Mouse (Mus musculus): ENCODE results near the gene Diras1.

The Diras1 gene

GRCm38 (mm10) chr10:81033586-81033985, 8.1 kb upstream of the Diras1 start:
- no peak for ATAC-seq (ENCODE audit: insufficient number of reproducible peaks, low FRiP score, low TSS enrichment)

GRCm38 (mm10) chr10:81029031-81029430, 3.6 kb upstream of the Diras1 start:
- ATAC-seq (ENCODE audit: insufficient number of reproducible peaks, low FRiP score, low TSS enrichment), result no peak

- no peak for ATAC-seq (ENCODE audit: insufficient number of reproducible peaks, low FRiP score, low TSS enrichment)
Measured at GRCm38 (mm10) chr10:81028219-81028618, 2.8 kb upstream of the Diras1 start.

GRCm38 (mm10) chr10:81027331-81027730, 1.9 kb upstream of the Diras1 start:
- peak; percentile 73 for ATAC-seq (ENCODE audit: insufficient number of reproducible peaks, low FRiP score, low TSS enrichment)

GRCm38 (mm10) chr10:81026857-81027256, 1.4 kb upstream of the Diras1 start:
- ATAC-seq (ENCODE audit: insufficient number of reproducible peaks, low FRiP score, low TSS enrichment), result no peak

GRCm38 (mm10) chr10:81025047-81025621, 328 bp downstream of the Diras1 start:
- ATAC-seq (ENCODE audit: insufficient number of reproducible peaks, low FRiP score, low TSS enrichment), result 0 out of 2 replicates have a peak, but pooled peaks have one; percentile 6

- ATAC-seq (ENCODE audit: insufficient number of reproducible peaks, low FRiP score, low TSS enrichment), result no peak
Measured at GRCm38 (mm10) chr10:81024346-81024937, 1.0 kb downstream of the Diras1 start.

- ATAC-seq (ENCODE audit: insufficient number of reproducible peaks, low FRiP score, low TSS enrichment), result no peak
Measured at GRCm38 (mm10) chr10:81022744-81023143, 2.7 kb downstream of the Diras1 start.

- no peak for ATAC-seq (ENCODE audit: insufficient number of reproducible peaks, low FRiP score, low TSS enrichment)
Measured at GRCm38 (mm10) chr10:81021547-81022110, 3.8 kb downstream of the Diras1 start.

GRCm38 (mm10) chr10:81020207-81020606, 5.3 kb downstream of the Diras1 start:
- ATAC-seq (ENCODE audit: insufficient number of reproducible peaks, low FRiP score, low TSS enrichment), result no peak

GRCm38 (mm10) chr10:81019687-81020086, 5.8 kb downstream of the Diras1 start:
- ATAC-seq (ENCODE audit: insufficient number of reproducible peaks, low FRiP score, low TSS enrichment), result no peak

- ATAC-seq (ENCODE audit: insufficient number of reproducible peaks, low FRiP score, low TSS enrichment), result no peak
Measured at GRCm38 (mm10) chr10:81018326-81018725, 7.1 kb downstream of the Diras1 start.

- ATAC-seq (ENCODE audit: insufficient number of reproducible peaks, low FRiP score, low TSS enrichment), result no peak
Measured at GRCm38 (mm10) chr10:81016645-81017044, 8.8 kb downstream of the Diras1 start.

- no peak for ATAC-seq (ENCODE audit: insufficient number of reproducible peaks, low FRiP score, low TSS enrichment)
Measured at GRCm38 (mm10) chr10:81015666-81016065, 9.8 kb downstream of the Diras1 start.

- ATAC-seq (ENCODE audit: insufficient number of reproducible peaks, low FRiP score, low TSS enrichment), result peak; percentile 89
Measured at GRCm38 (mm10) chr10:81014393-81015384, 10.8 kb downstream of the Diras1 start, which contains the start of gene Gng7. Gene Gng7 (minus strand): TSS chr10:81014945.

GRCm38 (mm10) chr10:81010851-81011250, 14.6 kb downstream of the Diras1 start:
- no peak for ATAC-seq (ENCODE audit: insufficient number of reproducible peaks, low FRiP score, low TSS enrichment)

- no peak for ATAC-seq (ENCODE audit: insufficient number of reproducible peaks, low FRiP score, low TSS enrichment)
Measured at GRCm38 (mm10) chr10:81007240-81007639, 18.2 kb downstream of the Diras1 start.

- ATAC-seq (ENCODE audit: insufficient number of reproducible peaks, low FRiP score, low TSS enrichment), result no peak
Measured at GRCm38 (mm10) chr10:81006005-81006677, 19.3 kb downstream of the Diras1 start.

GRCm38 (mm10) chr10:81001161-81001560, 24.3 kb downstream of the Diras1 start:
- ATAC-seq (ENCODE audit: insufficient number of reproducible peaks, low FRiP score, low TSS enrichment), result no peak

Measured in cerebellum, adult (tissue).